Mouse (Mus musculus) small intestine, adult 2 months (tissue): Measurements from ENCODE around the gene Cep170. TPM values are rescaled to one million over a fixed set of nuclear protein-coding genes. Genes with fewer than 3 reads are reported as not detected.

Experiments
- H3K27ac ChIP-seq: fragments of 200-500 bp; 2 replicates; pipeline ENCODE4 v1.5.1; 2012; ENCODE audit warnings: low read depth, low read length, control low read depth, inconsistent platforms; ENCODE audit not compliant: insufficient read depth
- H3K27me3 ChIP-seq: fragments of 200-500 bp; 2 replicates; pipeline ENCODE4 v1.6.1; 2012; ENCODE audit warnings: mild to moderate bottlenecking, moderate library complexity, low read length, inconsistent platforms; ENCODE audit not compliant: control insufficient read depth, insufficient read depth
- H3K36me3 ChIP-seq: fragments of 200-500 bp; 2 replicates; pipeline ENCODE4 v1.6.1; 2012; ENCODE audit warnings: mild to moderate bottlenecking, low read length, control low read depth, inconsistent platforms; ENCODE audit not compliant: control insufficient read depth, insufficient read depth
- H3K4me1 ChIP-seq: fragments of 200-500 bp; 2 replicates; pipeline ENCODE4 v1.6.1; 2012; ENCODE audit warnings: low read length, inconsistent platforms, mixed read lengths; ENCODE audit not compliant: control insufficient read depth, insufficient read depth, insufficient read length
- H3K4me3 ChIP-seq: fragments of 200-500 bp; 2 replicates; pipeline ENCODE4 v1.5.1; 2012; ENCODE audit warnings: low read depth, mild to moderate bottlenecking, control low read depth, inconsistent platforms, low read length, moderate library complexity
- CTCF ChIP-seq: fragments of 200-500 bp; IDR thresholded peaks from 2 replicates; pipeline ENCODE4 v1.5.1; 2012; ENCODE audit warnings: low read depth, mild to moderate bottlenecking, control low read depth, inconsistent platforms, low read length, moderate library complexity, mixed read lengths; ENCODE audit not compliant: insufficient replicate concordance, insufficient read length; ENCODE audit errors: extremely low read depth
- POLR2A ChIP-seq: fragments of 200-500 bp; IDR thresholded peaks from 2 replicates; pipeline ENCODE4 v1.6.1; 2012; ENCODE audit warnings: low read depth, mild to moderate bottlenecking, control low read depth, inconsistent platforms, low read length, moderate library complexity
- WGBS: fragments of 180-500 bp; shearing (Covaris S2); methylation state at CpG from one replicate; pipeline ENCODE4 v1.1.7; 2018; 5-methylcytosine and 5-hydroxymethylcytosine counted together
- polyA plus RNA-seq: library from polyadenylated mRNA; depleted of rRNA; stranded (reverse); fragments of >200 nt; gene quantifications from 2 replicates; pipeline ENCODE4 v1.2.3, GENCODE M21; 2012

The Cep170 gene
- polyA plus RNA-seq, 1 experiment = 0.66 TPM

- peaks cover 1% of the 10 kb centered on the region; the same call in 1 of the 2 replicates for H3K36me3 ChIP-seq
Measured at GRCm38 (mm10) chr1:176732834-176733233, 81.0 kb downstream of the Cep170 start.

GRCm38 (mm10) chr1:176730528-176730927 lies 83.3 kb downstream of the Cep170 start:
- H3K36me3 ChIP-seq = no peaks in the 10 kb centered on the region
- 60% methylated on average over 2 of the region's 2 CpGs for WGBS
- no peak overlapping the region for H3K4me3 ChIP-seq
- H3K27ac ChIP-seq = no peak overlapping the region
- H3K27me3 ChIP-seq = no peaks in the 10 kb centered on the region
- no peaks in the 10 kb centered on the region for H3K4me1 ChIP-seq
- TF ChIP-seq CTCF = no peak
- no peak for TF ChIP-seq POLR2A

More at GRCm38 (mm10) chr1:176732834-176733233, 81.0 kb downstream of the Cep170 start:
- no peaks in the 10 kb centered on the region for H3K27me3 ChIP-seq
- TF ChIP-seq CTCF = no peak
- TF ChIP-seq POLR2A = no peak
- H3K4me1 ChIP-seq = no peaks in the 10 kb centered on the region
- no peak overlapping the region for H3K4me3 ChIP-seq
- no peak overlapping the region for H3K27ac ChIP-seq
- 75% methylated on average over 2 of the region's 2 CpGs for whole genome bisulfite sequencing

GRCm38 (mm10) chr1:176727372-176727771 lies 86.5 kb downstream of the Cep170 start:
- TF ChIP-seq POLR2A = no peak
- no peaks in the 10 kb centered on the region for H3K4me1 ChIP-seq
- no peaks in the 10 kb centered on the region for H3K36me3 ChIP-seq
- 71% methylated on average over 2 of the region's 2 CpGs for WGBS
- no peak overlapping the region for H3K4me3 ChIP-seq
- no peak overlapping the region for H3K27ac ChIP-seq
- no peaks in the 10 kb centered on the region for H3K27me3 ChIP-seq

GRCm38 (mm10) chr1:176724771-176725170 lies 89.1 kb downstream of the Cep170 start:
- Histone ChIP-seq H3K27ac (no peak overlapping the region), H3K27me3 (no peaks in the 10 kb centered on the region), H3K36me3 (no peaks in the 10 kb centered on the region), H3K4me1 (no peaks in the 10 kb centered on the region), H3K4me3 (no peak overlapping the region)
- TF ChIP-seq CTCF (no peak), POLR2A (no peak)
- 87% methylated on average over 20 of the region's 20 CpGs for WGBS

- no peaks in the 10 kb centered on the region for H3K27me3 ChIP-seq
- no peaks in the 10 kb centered on the region for H3K4me1 ChIP-seq
- no peak for TF ChIP-seq CTCF
- TF ChIP-seq POLR2A = no peak
- WGBS = 59% methylated on average over 8 of the region's 8 CpGs
- no peaks in the 10 kb centered on the region for H3K36me3 ChIP-seq
- no peak overlapping the region for H3K4me3 ChIP-seq
- no peak overlapping the region for H3K27ac ChIP-seq
Measured at GRCm38 (mm10) chr1:176723858-176724713, 89.8 kb downstream of the Cep170 start.

- Histone ChIP-seq H3K4me3 (no peak overlapping the region), H3K4me1 (no peaks in the 10 kb centered on the region), H3K27ac (no peak overlapping the region), H3K36me3 (no peaks in the 10 kb centered on the region), H3K27me3 (no peaks in the 10 kb centered on the region)
- TF ChIP-seq CTCF (no peak), POLR2A (no peak)
- WGBS = 26% methylated on average over 2 of the region's 2 CpGs
Measured at GRCm38 (mm10) chr1:176712436-176712835, 101.4 kb downstream of the Cep170 start.

GRCm38 (mm10) chr1:176700226-176700625 lies 113.6 kb downstream of the Cep170 start:
- TF ChIP-seq POLR2A (no peak), CTCF (no peak)

More at GRCm38 (mm10) chr1:176700226-176700625, 113.6 kb downstream of the Cep170 start:
- Histone ChIP-seq H3K4me3 (no peak overlapping the region), H3K27ac (no peak overlapping the region), H3K36me3 (no peaks in the 10 kb centered on the region), H3K4me1 (no peaks in the 10 kb centered on the region), H3K27me3 (no peaks in the 10 kb centered on the region)
- WGBS = 90% methylated on average over 1 of the region's 1 CpGs
